Mouse (Mus musculus) testis, adult 2 months (tissue): ENCODE data around the gene U90926.

Experiments used
- CTCF ChIP-seq: fragments of 200-500 bp; IDR thresholded peaks from 2 replicates; pipeline ENCODE4 v1.5.1; 2012; ENCODE audit warnings: low read depth, mild to moderate bottlenecking, inconsistent platforms, low read length, moderate library complexity; ENCODE audit not compliant: control insufficient read depth, insufficient read depth, insufficient replicate concordance
- POLR2A ChIP-seq: fragments of 200-500 bp; IDR thresholded peaks from 2 replicates; pipeline ENCODE4 v1.6.1; 2012; ENCODE audit warnings: low read depth, mild to moderate bottlenecking, inconsistent platforms, low read length, moderate library complexity; ENCODE audit not compliant: control insufficient read depth

DNA sequence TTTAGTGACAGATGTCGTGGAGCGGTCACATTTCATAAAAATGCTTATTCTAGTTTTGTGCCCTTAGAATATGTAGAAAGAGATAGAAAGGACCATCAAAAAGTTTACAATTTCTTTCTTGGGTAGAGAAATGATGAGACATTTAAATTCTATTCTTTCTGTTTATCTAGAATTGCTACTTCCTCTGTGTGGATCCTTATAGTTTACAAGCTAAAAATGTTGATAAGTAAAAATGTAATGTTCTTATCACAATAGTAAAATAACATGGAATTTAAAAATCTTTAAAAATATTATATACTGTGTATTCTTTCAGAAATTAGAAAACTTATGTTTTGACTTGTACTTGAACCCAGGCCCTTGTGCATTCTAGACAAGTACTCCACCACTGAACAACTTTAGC is 29.7 kb upstream of the U90926 start:
- no peak for TF ChIP-seq CTCF
- TF ChIP-seq POLR2A = no peak
